Mouse (Mus musculus) frontal cortex, postnatal 14 days (tissue): Measurements from ENCODE around the gene Lrrc75a.

Experiments
- DNase-seq, 2 experiments: peaks; one replicate each; pipeline ENCODE4 v3.0.0; 2022; ENCODE audit warnings: low spot score in 2 of 2

The Lrrc75a gene

DNA sequence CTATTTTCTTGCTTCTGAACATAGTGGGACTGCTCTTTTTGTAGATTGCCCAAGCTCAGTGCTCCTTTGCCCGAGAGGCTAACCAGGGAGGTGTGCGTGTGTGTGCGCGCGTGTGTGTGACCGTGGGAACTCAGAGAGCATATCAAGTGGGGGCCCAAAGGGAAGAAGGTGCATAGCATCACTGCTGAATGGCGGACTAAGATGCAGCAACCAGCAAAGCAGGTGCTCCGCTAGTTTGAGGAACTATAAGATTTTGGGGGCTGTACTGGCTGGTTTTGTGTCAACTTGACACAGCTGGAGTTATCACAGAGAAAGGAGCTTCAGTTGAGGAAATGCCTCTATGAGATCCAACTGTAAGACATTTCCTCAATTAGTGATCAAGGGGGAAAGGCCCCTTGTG, 27.2 kb downstream of the Lrrc75a start:
- DNase-seq: no peak

DNA sequence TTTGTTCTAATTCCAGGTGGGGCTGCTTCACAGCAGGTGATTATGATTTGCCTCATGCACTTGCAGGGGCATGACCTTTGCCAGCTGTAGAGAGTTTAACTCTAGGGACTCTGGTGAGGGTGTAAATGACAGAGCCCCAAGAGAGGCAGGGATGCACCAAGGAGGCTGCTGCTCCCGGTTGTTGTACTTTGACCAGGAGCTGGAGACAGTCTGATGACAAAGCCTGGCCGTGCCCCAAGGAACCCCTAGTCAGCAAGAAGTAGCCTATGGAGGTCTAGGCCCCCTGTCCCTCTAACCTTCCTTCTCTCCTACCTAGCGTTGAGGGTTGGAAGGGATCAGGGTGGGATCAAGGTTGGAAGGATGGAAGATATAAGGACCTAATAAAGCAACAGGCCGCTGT, 32.9 kb downstream of the Lrrc75a start:
- DNase-seq: no peak

DNA sequence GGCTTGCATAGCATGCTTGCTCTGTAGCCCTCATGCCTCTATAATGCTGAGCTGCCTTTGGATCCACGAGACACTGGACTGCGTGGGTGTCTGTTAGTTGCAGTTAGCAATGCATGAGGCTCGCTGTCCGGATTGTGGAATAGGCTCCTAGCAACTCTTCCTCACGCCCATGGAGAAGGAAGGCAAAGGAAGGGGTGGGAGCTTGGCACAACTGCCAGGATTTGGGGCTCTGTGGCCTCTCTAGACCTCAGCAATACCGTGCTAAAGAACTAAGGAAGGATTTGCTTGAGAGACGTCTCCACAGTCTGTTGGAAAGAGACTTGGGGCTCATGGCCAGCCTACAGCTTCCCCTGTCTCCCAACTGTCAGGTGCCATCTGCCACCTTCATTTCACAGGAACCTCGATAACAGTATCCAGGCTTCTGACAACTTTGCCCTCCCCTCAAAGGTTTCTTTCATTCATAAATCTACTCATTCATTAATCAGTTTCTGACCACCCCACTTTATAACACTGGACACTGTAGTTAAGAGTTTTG, 33.4 kb downstream of the Lrrc75a start:
- DNase-seq: no peak

DNA sequence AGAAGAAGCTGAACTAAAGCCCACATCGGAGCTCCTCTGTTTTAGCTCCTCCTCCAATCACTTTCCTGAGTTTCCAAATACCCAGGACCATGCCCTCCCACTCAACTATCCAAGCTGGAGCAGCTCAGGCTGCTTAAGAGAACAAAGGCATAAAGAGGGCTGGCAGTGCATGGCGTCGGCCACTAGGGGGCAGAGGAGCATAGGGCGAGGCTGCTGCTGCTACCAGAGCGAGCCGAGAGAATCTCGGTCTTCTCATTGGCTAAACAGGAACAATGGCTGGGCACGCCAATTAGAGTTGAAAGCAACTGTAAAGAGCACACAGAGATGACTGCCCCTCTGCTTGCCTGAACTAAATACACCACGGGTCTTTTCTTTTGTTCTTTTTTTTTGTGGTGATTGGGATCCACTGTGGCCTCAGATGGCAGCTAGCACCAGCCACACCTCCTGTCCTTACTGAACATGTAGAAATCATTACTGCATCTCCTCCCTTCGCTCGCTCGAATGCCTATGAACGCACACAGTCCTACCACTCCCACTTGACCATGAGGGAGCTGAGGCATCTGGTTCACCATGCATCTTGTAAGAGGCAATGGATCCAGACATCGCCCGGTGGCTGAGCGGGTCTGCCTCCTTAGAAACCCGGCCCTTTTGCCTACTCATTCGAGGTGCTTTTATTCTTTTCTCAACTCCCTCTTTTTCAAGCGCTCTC, 34.5 kb downstream of the Lrrc75a start:
- DNase-seq: peak; percentile 84 to 94

DNA sequence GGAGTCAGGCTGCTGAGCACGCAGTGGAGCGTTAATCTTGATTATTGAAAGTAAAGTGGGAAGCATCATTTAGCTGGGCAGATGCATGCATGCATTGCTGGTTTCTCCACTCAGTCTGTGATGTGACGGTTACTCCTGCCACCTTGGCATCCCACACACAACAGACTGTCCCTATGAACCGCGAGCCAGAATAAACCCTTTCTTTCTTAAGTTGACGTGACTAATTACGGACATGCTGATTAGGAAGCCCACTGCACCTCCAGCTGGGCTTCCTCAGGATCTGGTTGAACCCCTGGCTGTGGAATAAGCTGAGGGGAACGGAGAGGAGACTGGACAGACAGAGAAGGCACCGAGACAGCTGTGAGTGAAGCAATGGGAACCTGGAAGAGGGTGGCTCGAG, 35.7 kb downstream of the Lrrc75a start:
- no peak for DNase-seq

DNA sequence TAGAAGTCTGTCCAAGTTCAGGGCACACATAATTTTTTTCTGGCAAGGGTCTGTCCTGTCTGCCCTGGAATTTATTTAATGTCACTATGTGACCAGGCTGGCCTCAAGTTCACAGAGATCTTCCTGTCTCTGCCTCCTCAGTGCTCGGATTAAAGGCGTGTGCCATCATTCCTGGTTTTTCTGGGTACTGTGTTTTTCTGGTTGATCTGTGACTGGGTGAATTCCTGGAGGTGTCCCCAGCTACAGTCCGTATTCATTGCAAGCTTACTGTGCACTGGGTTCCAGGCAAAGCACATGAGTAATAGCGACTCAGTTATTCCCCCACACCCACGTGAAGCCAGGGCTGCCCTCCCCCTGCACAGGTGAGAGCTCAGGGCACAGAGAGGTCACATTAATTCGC, 38.0 kb downstream of the Lrrc75a start:
- DNase-seq: no peak

DNA sequence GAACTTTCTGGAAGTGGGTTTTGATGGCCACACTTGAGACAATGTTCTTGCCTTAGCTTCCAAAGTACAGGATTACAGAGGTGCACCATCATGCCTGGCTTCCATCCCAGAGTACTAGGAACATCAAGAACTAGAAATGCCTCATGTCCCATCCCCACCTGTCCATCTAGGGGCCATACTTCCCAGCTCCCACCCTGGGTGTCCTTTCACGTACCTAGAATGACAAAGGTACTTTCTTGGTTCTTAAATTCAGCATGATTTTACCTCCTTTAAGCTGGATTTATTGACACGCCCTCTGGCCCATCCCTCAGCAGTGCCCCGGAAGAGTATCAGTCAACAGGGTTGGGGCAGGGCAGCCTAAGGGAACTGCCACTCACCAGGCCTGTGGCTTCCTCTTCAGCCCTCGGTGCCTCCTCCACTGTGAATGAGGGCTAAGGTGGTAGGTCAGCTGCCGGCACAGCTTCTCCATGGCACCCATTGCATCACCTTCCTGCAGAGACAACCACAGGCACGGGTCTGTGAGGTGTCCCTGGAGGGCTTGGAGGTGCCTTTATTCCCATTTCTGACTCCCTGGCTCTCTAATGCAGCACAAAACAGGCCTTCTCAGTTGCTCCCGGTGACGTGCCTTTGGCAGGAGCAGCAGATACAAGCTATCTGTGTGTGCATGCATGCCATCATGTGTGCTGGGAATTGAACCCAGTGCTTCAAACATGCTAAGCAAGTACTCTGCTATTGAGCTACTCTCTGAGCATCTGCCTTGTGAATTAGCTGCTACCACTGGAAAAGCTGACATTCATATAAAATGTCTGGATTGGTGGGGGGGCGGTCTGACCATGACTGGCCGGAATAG, 39.3 kb downstream of the Lrrc75a start:
- no peak for DNase-seq

DNA sequence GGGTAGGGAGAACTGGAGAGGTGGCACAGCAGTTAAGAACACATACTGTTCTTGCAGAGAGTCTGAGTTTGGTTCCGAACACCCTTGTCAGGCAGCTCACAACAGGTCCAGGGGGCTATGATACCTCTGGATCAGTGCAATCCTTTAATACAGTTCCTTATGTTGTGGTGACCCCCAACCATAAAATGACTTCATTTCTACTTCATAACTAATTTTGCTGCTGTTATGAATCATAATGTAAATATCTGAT, 40.4 kb downstream of the Lrrc75a start:
- no peak for DNase-seq

DNA sequence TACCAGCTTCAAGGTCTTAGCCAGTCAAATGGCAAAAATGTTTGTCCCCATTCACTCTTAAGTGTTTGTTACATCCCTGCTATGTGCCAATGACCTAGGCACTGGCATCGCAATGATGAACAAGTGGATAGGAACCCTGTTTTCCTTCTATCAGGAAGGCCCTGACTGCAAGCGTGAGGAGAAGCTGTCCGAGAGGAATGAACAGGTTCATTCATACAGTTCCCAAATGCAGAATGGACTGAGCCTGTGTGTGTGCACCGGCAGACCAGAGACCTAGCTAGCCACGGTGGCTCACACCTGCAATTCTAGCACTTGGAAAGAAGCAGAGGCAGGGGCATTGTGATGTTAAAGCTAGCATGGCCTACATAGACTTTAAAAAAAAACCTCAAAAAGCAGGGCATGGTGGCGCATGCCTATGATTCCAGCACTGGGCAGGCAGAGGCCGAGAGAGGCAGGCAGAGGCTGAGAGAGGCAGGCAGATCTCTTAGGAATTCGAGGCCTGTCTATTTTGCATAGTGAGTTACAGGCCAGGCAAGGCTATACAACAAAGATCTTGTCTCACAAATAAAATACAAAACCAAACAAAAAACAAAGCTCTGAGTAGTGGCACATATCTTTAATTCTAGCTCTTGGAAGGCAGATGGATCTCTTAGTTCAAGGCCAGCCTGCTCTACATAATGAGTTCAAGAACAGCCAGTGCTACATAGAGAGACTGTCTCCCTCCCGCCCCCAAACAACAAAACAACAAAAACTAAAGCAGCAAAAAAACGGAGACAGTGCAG, 41.0 kb downstream of the Lrrc75a start:
- no peak for DNase-seq

DNA sequence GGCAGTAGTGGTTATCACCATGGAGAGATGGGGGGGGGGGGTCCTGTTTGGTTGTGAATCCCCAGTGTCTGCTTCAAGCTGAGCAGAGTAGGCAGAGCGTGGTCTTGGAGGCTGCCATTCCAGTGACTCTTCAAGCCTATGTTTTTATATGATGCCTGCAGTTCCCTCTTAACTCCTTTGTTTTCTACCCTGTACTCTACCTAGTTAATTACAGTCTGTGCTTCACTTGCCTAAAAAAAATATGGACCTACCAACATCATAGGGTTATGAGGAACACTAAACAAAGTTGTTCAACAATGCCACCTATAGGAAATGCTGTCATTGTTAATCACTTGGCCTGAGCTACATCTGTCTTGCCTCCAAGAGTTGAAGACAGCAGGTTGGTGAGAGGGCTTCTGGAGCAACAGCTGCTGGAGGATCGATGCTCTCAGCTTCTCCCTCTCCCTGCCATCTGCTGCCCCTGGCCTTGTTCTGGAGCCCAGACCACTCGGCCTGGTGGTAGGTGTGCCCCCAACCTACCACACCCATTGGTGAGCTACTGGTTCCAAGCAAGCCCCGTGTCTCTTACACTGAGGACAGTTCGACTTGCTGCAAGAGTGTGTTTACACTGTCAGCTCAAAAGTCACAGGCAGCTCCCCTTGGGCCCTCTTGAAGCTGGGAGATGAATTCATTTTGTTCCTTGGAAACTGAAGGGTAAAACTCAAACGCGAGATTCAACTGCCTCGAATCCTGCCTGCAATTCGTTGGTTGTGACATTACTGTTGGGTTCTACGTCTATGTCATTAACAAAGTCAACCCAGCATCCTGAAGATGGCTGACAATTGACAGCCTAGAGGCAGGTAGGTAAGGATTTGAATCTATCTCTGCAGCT, 41.8 kb downstream of the Lrrc75a start:
- no peak for DNase-seq

DNA sequence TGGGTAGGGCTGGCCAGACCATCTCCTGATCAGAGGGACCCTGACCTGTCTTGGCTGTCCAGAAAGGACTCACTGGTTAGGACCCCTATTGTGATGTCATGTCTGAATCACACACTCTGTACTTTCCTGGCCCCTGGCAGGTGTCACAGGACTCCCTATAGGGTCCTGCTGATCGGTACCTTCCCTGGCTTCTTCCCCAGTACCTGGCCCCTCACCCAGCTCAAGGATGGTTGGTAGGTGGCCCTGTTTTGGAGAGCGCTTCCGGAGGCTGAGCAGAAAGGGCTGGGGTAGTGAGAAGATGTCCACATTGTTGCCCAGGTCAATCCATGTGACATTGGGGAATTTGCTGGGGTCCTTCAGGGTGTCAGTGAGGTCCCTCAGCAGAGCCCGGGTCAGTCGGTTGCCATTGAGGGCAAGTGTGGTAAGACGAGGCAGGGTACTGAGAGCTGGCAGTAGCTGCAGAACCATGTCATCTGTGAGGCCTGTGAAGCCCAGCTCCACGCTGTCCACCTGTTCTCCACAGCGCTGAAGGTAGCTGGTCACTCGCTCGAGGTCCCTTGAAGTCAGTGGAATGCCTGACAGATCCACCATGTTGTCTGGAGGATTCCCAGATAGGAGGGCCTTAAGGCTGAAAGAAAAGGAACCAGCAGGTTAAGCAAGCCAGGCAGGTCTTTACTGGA, 42.6 kb downstream of the Lrrc75a start:
- DNase-seq: no peak

DNA sequence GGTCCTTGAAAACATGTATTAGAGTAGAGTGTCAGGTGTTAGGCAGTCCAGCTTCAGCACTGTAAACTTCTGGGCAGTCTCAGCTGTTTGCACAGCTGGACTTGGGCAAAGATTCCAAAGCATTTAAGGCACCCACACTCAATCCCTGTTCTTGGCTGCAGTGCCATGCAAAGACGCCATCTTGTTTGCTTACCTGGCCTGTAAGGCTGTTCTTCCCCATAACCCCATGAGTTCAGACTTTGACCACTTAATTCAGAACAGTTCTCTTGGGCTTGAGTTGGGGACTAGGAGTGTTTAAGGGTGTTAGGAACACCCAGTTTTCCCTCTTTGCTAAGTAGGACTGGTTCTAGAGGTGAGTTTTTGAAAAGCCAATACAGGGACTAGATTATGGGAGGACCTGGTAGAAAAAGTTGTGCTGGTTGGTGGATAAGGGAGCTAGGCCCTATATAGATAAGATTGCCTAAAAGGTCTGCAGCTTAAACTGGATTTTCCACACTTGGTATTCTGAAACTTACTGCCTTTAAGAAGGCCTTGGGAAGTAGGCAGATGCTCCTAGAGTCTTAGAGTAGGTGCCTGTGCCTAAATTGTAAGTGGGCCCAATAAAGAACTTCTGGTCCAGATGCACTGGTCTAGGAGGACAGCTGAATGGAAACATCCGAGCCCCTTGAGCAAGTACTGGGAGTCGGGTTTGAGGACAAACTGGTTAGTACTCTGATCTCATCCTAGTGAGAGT, 43.3 kb downstream of the Lrrc75a start:
- no peak for DNase-seq

DNA sequence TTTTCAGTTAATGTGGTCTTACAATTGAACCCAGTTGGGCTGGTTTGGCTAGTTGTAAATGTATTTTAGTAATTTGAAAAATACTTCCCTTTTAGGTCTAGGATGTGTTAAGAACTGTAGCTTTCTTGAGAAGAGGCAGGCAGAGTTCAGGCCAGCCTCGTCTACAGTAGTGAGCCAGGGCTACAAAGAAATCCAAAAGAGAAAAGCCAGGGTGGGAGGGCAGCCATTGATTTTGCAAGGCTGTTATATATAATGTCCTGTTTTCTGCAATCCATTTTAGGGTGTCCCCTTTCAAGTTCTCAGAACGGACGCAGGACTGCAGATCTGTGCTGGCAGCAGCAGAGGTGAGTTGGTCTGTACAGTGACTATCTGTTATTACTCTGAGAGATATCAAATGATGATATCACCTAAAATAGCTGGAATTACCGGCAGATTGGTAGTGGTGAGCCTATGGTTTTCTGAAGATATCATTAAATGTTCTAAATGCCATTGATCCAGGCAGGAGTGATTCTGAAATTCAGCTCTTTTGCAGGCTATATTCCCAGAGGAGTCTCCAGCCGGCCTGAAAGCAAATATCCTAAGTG, 44.1 kb downstream of the Lrrc75a start:
- no peak for DNase-seq

DNA sequence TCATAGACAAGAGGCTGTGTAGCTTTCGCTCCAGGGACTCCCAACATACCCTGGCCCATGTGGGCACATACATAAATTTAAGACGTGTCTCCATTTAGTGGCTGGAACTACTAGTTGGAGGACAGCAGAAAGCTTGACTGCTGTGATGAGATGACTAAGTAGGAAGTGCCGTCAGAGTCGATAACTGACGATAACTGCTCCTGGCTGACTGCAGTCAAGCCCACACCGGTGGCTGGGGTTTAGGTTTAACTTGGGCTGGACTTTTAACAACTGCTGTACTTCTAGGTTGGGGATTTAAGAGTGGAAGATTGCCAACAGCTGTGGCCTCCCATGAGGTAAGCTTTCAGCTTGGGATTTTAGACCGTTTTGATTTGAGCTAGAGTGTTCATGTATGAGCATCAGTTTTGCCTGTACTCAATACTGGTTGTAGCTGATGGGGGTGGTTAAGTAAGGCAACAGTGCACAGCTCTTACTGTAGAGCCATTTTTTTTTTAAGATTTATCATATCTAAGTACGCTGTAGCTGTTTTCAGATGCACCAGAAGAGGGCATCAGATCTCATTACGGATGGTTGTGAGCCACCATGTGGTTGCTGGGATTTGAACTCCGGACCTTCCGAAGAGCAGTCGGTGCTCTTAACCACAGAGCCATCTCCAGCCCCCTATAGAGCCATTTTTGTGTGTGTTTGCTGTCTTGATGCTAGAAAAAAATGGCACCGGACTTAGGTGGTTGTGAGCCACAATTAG, 44.8 kb downstream of the Lrrc75a start:
- DNase-seq: no peak

DNA sequence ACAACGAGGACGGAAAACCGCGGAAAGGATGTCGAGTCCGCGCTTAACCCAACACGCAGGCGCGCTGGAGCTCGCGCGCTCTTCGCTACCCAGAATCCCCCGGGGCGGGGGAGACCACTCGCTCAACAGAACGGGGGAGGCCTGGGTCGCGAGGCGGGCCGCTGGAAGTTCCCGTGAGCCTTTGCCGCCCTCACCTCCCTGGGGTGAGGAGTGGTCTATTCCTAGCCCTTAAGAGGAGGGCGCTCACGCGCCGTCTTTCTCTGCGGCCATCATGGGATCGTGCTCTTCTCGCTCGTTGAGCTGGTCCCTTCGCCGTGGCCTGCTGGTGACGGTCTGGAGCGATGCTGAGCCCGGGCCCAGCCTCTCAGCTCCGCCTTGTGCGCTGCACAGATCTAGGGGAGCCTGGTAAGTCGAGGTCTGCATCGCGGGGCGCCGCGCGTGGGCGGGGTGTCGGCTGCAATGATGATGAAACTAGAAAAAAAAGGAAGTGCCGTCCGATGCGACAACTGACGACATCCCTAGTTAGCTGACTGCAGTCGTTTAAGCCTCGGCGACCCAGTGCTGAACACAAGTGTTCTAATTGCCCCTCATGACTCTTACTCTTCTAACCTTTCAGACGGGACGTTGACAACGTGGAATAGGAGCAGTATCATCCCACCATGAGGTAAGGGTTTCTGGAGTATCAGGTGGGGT, 45.6 kb downstream of the Lrrc75a start:
- DNase-seq: peak; percentile 96

DNA sequence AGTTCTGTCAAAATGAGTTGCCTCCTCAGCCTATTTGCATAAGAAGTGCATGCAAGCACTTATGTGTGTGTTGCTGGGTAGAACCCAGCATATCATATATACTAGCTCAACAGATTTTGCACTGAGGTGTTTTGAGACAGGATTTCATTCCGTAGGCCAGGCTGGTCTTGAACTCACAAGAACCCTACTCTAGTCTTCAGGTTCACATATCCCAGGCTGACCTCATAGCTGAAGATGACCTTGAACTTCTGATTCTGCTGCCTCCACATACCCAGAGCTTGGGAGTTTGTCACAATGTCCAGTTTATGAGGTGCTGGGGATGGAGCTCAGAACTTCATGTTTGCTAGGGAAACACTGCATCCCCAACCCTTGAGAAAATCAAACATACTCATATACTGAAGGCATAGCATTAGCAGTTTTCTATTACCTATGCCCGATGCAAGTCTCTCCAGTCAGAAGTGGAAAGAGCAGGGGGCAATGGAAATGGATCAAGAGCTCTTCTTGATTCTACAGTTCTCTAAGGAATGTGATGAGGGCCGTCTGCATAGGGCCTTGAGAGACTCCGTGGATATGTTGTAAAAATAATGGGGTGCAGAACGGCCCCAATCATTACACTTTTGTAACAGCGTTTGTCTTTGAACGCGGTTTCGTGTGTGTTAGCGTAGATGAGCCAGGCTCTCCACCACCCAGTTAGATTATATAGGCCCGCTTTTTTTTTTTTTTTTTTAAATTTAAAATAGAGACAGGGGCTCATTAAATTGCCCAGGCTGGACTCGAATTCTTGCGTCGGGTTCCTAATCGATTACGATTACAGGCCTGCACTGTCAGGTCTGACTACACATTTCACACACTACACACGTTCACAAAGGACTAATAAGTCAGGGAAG, 46.3 kb downstream of the Lrrc75a start:
- DNase-seq: no peak

DNA sequence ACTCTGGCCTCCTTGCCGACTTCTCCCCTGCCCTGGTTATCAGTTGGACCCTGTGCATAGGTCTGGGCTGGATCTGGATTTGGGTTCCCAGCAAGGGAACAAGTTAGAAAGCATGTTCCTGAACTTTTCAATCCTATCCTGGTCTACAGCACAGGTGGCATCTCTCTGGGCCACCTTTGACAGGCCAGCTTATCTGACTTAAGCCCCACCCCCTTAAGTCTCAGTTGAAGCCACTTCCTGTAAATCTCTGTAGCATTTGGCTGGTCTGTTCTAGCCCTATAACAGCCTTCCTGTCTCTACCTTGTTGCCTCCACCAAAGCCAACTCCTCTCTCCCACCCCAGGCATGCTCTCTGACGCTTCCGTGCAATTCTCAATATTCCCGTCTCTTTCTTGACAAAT, 49.8 kb downstream of the Lrrc75a start:
- DNase-seq: no peak
